Mouse (Mus musculus) stomach, postnatal 0 days (tissue): ENCODE measurements around the gene Tspyl1.

ENCODE experiments used
- CTCF ChIP-seq: IDR thresholded peaks from 2 replicates; pipeline ENCODE4 v1.5.1; 2016; ENCODE audit warnings: antibody characterized with exemption, low read depth, mild to moderate bottlenecking, moderate library complexity
- EP300 ChIP-seq: optimal IDR thresholded peaks from 2 replicates; pipeline ENCODE3; 2016; ENCODE audit warnings: antibody characterized with exemption

- TF ChIP-seq CTCF (no peak), EP300 (no peak)
These were observed 14.5 kb upstream of the Tspyl1 start for GRCm38 (mm10) chr10:34267312-34268070.
